Mouse (Mus musculus) E14TG2a.4 (cell line): Measurements from ENCODE around the gene Poln.
A peak's percentile ranks its signal among the peaks of the same experiment; 100 is the strongest.

Experiments
- H3K27me3 ChIP-seq: 2 replicates; pipeline ENCODE4 v1.6.1; 2014; ENCODE audit warnings: low read length, control low read depth; ENCODE audit not compliant: insufficient read depth
- H3K36me3 ChIP-seq: 2 replicates; pipeline ENCODE4 v1.6.1; 2014; ENCODE audit warnings: low read length, control low read depth; ENCODE audit not compliant: insufficient read depth
- H3K4me1 ChIP-seq: replicated peaks from 2 replicates; pipeline ENCODE4 v1.6.1; 2014; ENCODE audit warnings: low read depth, low read length, control low read depth
- H3K4me3 ChIP-seq: replicated peaks from 2 replicates; pipeline ENCODE4 v1.5.1; 2014; ENCODE audit warnings: mild to moderate bottlenecking, low read length
- H3K9me3 ChIP-seq: 2 replicates; pipeline ENCODE4 v1.6.1; 2014; ENCODE audit warnings: low read length, control low read depth
- CTCF ChIP-seq: conservative IDR thresholded peaks from 2 replicates; pipeline ENCODE4 v1.5.1; 2014; ENCODE audit warnings: low read length
- NANOG ChIP-seq: IDR thresholded peaks from 2 replicates; pipeline ENCODE4 v1.6.1; 2014; ENCODE audit warnings: borderline replicate concordance, low read length, mixed read lengths
- POU5F1 ChIP-seq: IDR thresholded peaks from 2 replicates; pipeline ENCODE4 v1.6.1; 2014; ENCODE audit warnings: low read length, borderline replicate concordance

The Poln gene

GRCm38 (mm10) chr5:34174021-34174420, 4.8 kb upstream of the Poln start:
- H3K36me3 ChIP-seq = no peaks in the 10 kb centered on the region
- TF ChIP-seq POU5F1 (no peak), NANOG (no peak)
- no peak overlapping the region for H3K4me3 ChIP-seq
- peaks cover 57% of the 10 kb centered on the region for H3K4me1 ChIP-seq
- no peaks in the 10 kb centered on the region for H3K27me3 ChIP-seq
- peaks cover 7% of the 10 kb centered on the region for H3K9me3 ChIP-seq

- H3K27me3 ChIP-seq = no peaks in the 10 kb centered on the region
- peak overlapping the region; percentile 72; the same call in 1 of the 2 replicates for H3K4me3 ChIP-seq
- peaks cover 51% of the 10 kb centered on the region for H3K4me1 ChIP-seq
- H3K9me3 ChIP-seq = no peaks in the 10 kb centered on the region
- peaks cover 11% of the 10 kb centered on the region for H3K36me3 ChIP-seq
- no peak for TF ChIP-seq POU5F1
- no peak for TF ChIP-seq NANOG
- TF ChIP-seq CTCF = no peak
Measured at GRCm38 (mm10) chr5:34170726-34171125, 1.5 kb upstream of the Poln start.

- H3K27me3 ChIP-seq = no peaks in the 10 kb centered on the region
- no peaks in the 10 kb centered on the region for H3K9me3 ChIP-seq
- peaks cover 46% of the 10 kb centered on the region for H3K4me1 ChIP-seq
- TF ChIP-seq CTCF (no peak), NANOG (no peak), POU5F1 (no peak)
- peaks cover 14% of the 10 kb centered on the region for H3K36me3 ChIP-seq
- H3K4me3 ChIP-seq = peak overlapping the region; percentile 72
Measured at GRCm38 (mm10) chr5:34169954-34170353, 706 bp upstream of the Poln start.

- peak overlapping the region; percentile 90; the same call in 1 of the 2 replicates for H3K4me3 ChIP-seq
- no peaks in the 10 kb centered on the region for H3K27me3 ChIP-seq
- peaks cover 29% of the 10 kb centered on the region for H3K36me3 ChIP-seq
- no peaks in the 10 kb centered on the region for H3K9me3 ChIP-seq
- TF ChIP-seq POU5F1 (no peak), NANOG (no peak), CTCF (no peak)
- peaks cover 40% of the 10 kb centered on the region for H3K4me1 ChIP-seq
Measured at GRCm38 (mm10) chr5:34167857-34168256, 1.4 kb downstream of the Poln start.

GRCm38 (mm10) chr5:34165793-34166192, 3.5 kb downstream of the Poln start:
- Histone ChIP-seq H3K4me1 (peaks cover 33% of the 10 kb centered on the region), H3K9me3 (no peaks in the 10 kb centered on the region), H3K27me3 (no peaks in the 10 kb centered on the region), H3K4me3 (no peak overlapping the region), H3K36me3 (peaks cover 44% of the 10 kb centered on the region)
- TF ChIP-seq CTCF (no peak), NANOG (no peak), POU5F1 (no peak)

GRCm38 (mm10) chr5:34148476-34148875, 20.8 kb downstream of the Poln start:
- H3K4me3 ChIP-seq = no peak overlapping the region
- no peaks in the 10 kb centered on the region for H3K4me1 ChIP-seq
- TF ChIP-seq POU5F1 (no peak), NANOG (no peak), CTCF (no peak)
- H3K27me3 ChIP-seq = no peaks in the 10 kb centered on the region
- peaks cover 13% of the 10 kb centered on the region for H3K9me3 ChIP-seq
- H3K36me3 ChIP-seq = peaks cover under 1% of the 10 kb centered on the region

GRCm38 (mm10) chr5:34147554-34147953, 21.7 kb downstream of the Poln start:
- H3K9me3 ChIP-seq = peaks cover 13% of the 10 kb centered on the region
- no peaks in the 10 kb centered on the region for H3K4me1 ChIP-seq
- no peaks in the 10 kb centered on the region for H3K36me3 ChIP-seq
- TF ChIP-seq CTCF (no peak), NANOG (no peak), POU5F1 (no peak)
- H3K27me3 ChIP-seq = no peaks in the 10 kb centered on the region
- H3K4me3 ChIP-seq = no peak overlapping the region

GRCm38 (mm10) chr5:34139751-34140150, 29.5 kb downstream of the Poln start:
- no peaks in the 10 kb centered on the region for H3K4me1 ChIP-seq
- H3K27me3 ChIP-seq = no peaks in the 10 kb centered on the region
- H3K4me3 ChIP-seq = no peak overlapping the region
- no peak for TF ChIP-seq POU5F1
- TF ChIP-seq NANOG = no peak
- TF ChIP-seq CTCF = peak; percentile 33
- 0 out of 2 replicates have a peak, but pooled peaks cover 4% of the 10 kb centered on the region for H3K9me3 ChIP-seq
- H3K36me3 ChIP-seq = no peaks in the 10 kb centered on the region

- no peaks in the 10 kb centered on the region for H3K9me3 ChIP-seq
- H3K4me3 ChIP-seq = no peak overlapping the region
- no peaks in the 10 kb centered on the region for H3K27me3 ChIP-seq
Measured at GRCm38 (mm10) chr5:34132731-34133130, 36.5 kb downstream of the Poln start.

More at GRCm38 (mm10) chr5:34132731-34133130, 36.5 kb downstream of the Poln start:
- Histone ChIP-seq H3K36me3 (no peaks in the 10 kb centered on the region), H3K4me1 (peaks cover 6% of the 10 kb centered on the region; the same call in 1 of the 2 replicates)
- TF ChIP-seq NANOG = no peak
- TF ChIP-seq POU5F1 = no peak
- no peak; the same call in 1 of the 2 replicates for TF ChIP-seq CTCF
